In genomic region chr11:18875001-18875902, GRCm38 (mm10) we compare ENCODE assay signal across 8 mouse cellular contexts.
DNase-seq lines count a peak whose midpoint lies in the region; ATAC-seq and TF ChIP-seq lines count a peak whose summit lies in the region.
"Had no signal": no experiment of that assay in that cellular context is flagged by ENCODE, and none has a peak within 500 bp of the region (broad histone marks: within the 10 kb centered on the region; RNA-seq: fewer than 3 reads in every experiment).

No protein-coding gene starts in this region.

- ATAC-seq in lung, embryonic 14.5 days (ENCODE audit: insufficient read depth), result no peak
- ATAC-seq in hindbrain, embryonic 14.5 days (ENCODE audit: low FRiP score), result no peak
- no peak for ATAC-seq in midbrain, embryonic 13.5 days
- no peak for ATAC-seq in megakaryocyte-erythroid progenitor cell, adult 5-6 weeks (replicated peaks; ENCODE audit: low FRiP score, low TSS enrichment, poor library complexity, severe bottlenecking)

- 2% methylated on average over 27 of the region's 27 CpGs for WGBS in lung, embryonic 14.5 days
- 1% methylated on average over 27 of the region's 27 CpGs for WGBS in hindbrain, embryonic 14.5 days
- WGBS in midbrain, embryonic 13.5 days, result 2% methylated on average over 27 of the region's 27 CpGs

- peak overlapping the region; percentile 90 for H3K27ac ChIP-seq in lung, embryonic 14.5 days (ENCODE audit: low read depth)
- H3K27ac ChIP-seq in hindbrain, embryonic 14.5 days, result peak overlapping the region; percentile 94
- H3K27ac ChIP-seq in midbrain, embryonic 13.5 days, result no peak overlapping the region
- H3K27ac ChIP-seq: macrophage had no signal

- H3K9ac ChIP-seq in lung, embryonic 14.5 days, result peak overlapping the region; percentile 59
- H3K9ac ChIP-seq in hindbrain, embryonic 14.5 days, result peak overlapping the region; percentile 67
- no peak overlapping the region for H3K9ac ChIP-seq in midbrain, embryonic 13.5 days (replicated peaks)

- DNase-seq in lung, embryonic 14.5 days, result peak; percentile 43
- no peak for DNase-seq in lung, adult 18-20 months
- peak; percentile 48 for DNase-seq in cerebellum, adult 8-10 months
- no peak for DNase-seq in hindbrain, embryonic 14.5 days (ENCODE audit: low spot score)
- DNase-seq in urinary bladder, adult 18-20 months (ENCODE audit: low spot score in 2 of 2), result no peak

- no peaks in the 10 kb centered on the region for H3K9me3 ChIP-seq in lung, embryonic 14.5 days (ENCODE audit: low read depth, low read length)
- H3K9me3 ChIP-seq in hindbrain, embryonic 14.5 days (ENCODE audit: control insufficient read depth, low read length), result no peaks in the 10 kb centered on the region
- no peaks in the 10 kb centered on the region for H3K9me3 ChIP-seq in midbrain, embryonic 13.5 days

- no peaks in the 10 kb centered on the region for H3K36me3 ChIP-seq in lung, embryonic 14.5 days (ENCODE audit: insufficient read depth)
- no peaks in the 10 kb centered on the region for H3K36me3 ChIP-seq in hindbrain, embryonic 14.5 days (replicated peaks; ENCODE audit: control insufficient read depth, insufficient read depth)
- no peaks in the 10 kb centered on the region for H3K36me3 ChIP-seq in midbrain, embryonic 13.5 days

- H3K4me1 ChIP-seq in lung, embryonic 14.5 days (ENCODE audit: insufficient read depth), result peaks cover 5% of the 10 kb centered on the region; the same call in 1 of the 2 replicates
- H3K4me1 ChIP-seq in hindbrain, embryonic 14.5 days (replicated peaks; ENCODE audit: control insufficient read depth, insufficient read depth, low read length), result peaks cover 62% of the 10 kb centered on the region
- peaks cover 67% of the 10 kb centered on the region for H3K4me1 ChIP-seq in midbrain, embryonic 13.5 days (replicated peaks)

- H3K4me2 ChIP-seq in lung, embryonic 14.5 days, result peak overlapping the region; percentile 79
- peak overlapping the region; percentile 83 for H3K4me2 ChIP-seq in hindbrain, embryonic 14.5 days (replicated peaks)
- H3K4me2 ChIP-seq in midbrain, embryonic 13.5 days (replicated peaks), result peak overlapping the region; percentile 72

- H3K4me3 ChIP-seq in lung, embryonic 14.5 days (ENCODE audit: low read depth, low read length), result peak overlapping the region; percentile 41
- H3K4me3 ChIP-seq in hindbrain, embryonic 14.5 days (replicated peaks; ENCODE audit: low read length), result peak overlapping the region; percentile 4; the same call in 1 of the 2 replicates
- peak overlapping the region; percentile 12; the same call in 1 of the 2 replicates for H3K4me3 ChIP-seq in midbrain, embryonic 13.5 days (replicated peaks)

- no peak for TF ChIP-seq CTCF in lung, embryonic 14.5 days (IDR thresholded peaks at IDR 0.05; ENCODE audit: low read depth)

- 0 out of 2 replicates have a peak, but pooled peaks cover 23% of the 10 kb centered on the region for H3K27me3 ChIP-seq in lung, embryonic 14.5 days (ENCODE audit: insufficient read depth, low read length)
- H3K27me3 ChIP-seq in hindbrain, embryonic 14.5 days (ENCODE audit: control insufficient read depth, insufficient read depth, low read length), result 0 out of 2 replicates have a peak, but pooled peaks cover 2% of the 10 kb centered on the region
- peaks cover 57% of the 10 kb centered on the region for H3K27me3 ChIP-seq in midbrain, embryonic 13.5 days

Comparison
In these comparisons a context has a peak if more than half of its experiments do, and no peak if none do; other contexts are left out.
1. DNase-seq: peak in lung, embryonic 14.5 days (single experiment) and cerebellum, adult 8-10 months (single experiment); none in lung, adult 18-20 months (0 of 2), hindbrain, embryonic 14.5 days (single experiment) and urinary bladder, adult 18-20 months (0 of 2).
2. Peak in every context shown above with its lines, with median percentiles within 50 percentile points of each other: H3K4me2 ChIP-seq and H3K4me3 ChIP-seq.